Mouse (Mus musculus) gastrocnemius, postnatal 25 days (tissue): ENCODE measurements at regions not wholly inside any gene's neighbourhood (a gene's known extent, or its start where the extent isn't known, plus 50 kb on each side); places are given as distances from the start of the nearest gene placed in this dataset.

Source experiments
- DNase-seq: peaks from one replicate; pipeline ENCODE4 v3.0.0; 2022

DNA sequence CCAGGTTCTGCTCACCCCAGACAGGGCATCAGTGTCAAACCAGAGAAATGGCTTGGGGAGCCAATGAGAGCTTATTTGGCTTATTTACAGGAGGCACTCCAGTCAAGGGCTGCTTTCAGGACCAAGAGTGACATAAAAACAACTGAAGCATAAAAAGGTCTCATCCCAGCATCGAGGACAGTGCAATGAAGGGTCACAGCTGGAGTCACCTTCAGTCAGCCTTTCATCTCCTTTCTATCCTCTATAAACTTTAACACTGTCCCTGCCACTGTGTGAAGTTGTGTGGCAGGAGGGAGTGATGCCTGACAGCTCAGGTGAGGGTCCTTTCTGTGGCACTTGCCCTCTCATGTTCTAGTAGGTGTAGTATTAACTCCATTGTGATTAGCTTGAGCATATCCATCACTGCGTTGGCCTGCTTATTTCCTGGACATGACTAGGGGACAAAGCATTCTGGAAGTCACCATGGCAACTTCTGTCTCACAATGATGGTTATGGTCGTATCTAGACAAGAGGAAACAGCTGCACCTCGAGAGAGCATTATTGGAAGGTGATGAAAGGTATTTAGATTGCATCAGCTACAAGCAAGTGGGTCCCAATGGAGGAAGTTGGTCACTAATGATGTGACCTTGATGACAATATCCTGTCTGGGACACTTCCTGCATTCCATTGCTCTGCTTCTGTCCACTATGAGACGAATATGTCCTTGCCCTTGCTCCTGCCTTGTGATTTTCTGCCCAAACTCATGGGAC lies 87.8 kb upstream of the Enpp6 start:
- DNase-seq: no peak

DNA sequence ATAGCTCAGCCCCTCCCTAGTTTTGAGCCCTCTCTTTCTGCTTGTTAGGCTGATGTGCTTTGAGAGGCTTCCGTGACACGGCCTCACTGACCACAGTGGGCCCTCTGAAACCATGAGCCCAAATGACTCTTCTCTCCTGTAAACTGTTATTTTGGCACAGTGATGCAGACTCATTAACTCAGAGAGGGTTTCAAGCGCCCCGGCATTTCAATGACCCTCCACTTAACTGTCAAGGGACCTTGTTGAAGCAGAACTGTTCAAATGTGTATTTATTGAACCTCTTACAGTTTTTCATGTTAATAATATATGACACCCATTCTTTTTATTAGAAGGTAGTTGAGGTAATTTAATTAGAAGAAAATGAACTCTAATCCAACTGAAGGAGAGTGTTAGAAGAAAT lies 85.9 kb upstream of the Enpp6 start:
- no peak for DNase-seq

DNA sequence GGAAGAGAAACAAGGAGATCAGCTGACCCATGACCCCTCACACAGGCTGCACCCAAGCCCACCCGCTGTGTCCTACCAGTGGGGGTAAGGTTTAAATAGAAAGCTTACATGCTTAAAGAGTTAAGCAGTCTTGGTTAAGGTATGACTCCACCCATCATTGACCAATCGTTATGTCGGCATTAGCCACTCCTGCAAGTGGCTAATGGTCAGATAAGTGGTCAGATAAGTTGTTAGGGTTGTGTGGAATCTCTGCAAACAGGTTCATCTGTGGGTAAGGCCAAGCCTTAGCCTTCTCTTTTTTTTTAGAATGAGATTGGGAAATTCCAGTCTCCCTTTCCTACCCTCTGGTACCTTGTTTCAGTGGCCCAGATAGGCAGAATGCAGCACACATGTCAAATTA lies 82.0 kb upstream of the Enpp6 start:
- no peak for DNase-seq

DNA sequence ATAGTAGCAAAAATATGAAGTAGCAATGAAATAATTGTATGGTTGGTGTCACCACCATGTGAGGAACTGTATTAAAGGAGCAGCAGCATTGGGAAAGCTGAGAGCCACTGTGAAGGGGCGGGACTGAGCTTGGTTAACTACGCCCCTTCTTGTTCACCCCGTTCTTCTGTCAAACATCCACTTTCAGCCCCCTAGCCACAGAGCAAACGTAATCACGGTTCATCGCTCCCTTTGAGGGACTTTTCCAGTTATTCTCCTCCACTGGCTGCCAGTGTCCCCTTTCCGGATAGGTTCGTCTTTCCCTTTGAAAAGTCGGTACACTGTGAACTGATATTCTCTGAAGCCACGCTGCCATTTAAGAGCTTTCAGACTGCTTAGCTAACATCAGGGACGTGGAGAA lies 79.3 kb upstream of the Enpp6 start:
- no peak for DNase-seq

DNA sequence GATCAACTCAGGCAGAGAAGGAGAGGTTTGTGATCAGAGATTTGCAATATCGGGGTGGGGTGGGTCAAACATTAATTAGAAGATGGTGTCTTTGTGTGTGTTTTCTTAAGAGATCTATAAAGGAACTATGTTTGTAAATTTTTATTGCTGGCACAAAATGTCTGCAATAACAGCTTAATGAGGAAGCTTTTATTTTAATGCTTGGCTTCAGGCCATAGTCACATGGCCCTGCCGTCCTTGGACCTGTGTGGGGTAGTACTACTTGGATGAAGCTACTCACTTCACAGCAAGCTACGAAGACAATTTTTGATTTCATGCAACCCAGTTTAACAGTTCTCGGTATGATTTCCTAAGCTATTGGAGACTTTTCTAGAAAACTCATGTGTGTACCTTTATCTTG lies 78.5 kb upstream of the Enpp6 start:
- DNase-seq: no peak

DNA sequence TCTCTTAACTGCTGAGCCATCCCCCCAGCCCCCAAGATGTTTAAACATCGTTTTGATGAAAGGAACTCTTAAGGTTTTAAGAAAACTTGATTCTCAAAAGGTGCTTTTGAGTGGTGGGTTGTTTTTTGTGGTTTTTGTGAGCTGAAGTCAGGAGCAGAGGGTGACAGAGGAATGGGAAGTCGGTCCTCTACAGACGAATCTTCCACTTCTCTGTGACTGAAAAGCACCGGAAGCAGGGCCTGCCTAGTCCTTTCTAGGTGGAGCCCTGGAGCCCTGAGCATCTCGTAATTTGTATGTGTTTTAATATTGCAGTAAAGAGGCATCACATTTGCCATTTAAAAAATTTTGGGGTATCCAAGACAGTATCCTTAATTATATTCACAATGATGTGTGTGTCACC lies 72.7 kb upstream of the Enpp6 start:
- DNase-seq: no peak

DNA sequence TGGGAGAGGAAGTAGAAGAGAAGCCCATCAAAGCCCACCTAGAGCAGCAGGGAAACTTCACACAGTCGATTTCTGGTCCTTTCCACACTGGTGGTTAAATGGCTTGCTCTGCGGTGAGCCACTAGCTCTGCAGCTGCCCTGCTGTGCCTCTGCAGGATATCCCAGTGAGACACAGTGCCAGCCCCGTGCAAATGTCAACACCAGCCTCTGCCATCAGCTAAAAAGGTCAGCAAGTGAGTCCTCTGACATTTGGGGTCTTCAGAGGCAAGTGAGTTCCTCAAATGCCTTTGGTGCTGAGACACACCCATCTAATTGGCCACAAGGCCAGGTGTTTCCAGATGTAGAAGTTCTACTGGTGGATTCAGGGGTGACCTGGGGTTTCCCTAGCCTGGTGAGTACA lies 66.6 kb upstream of the Enpp6 start:
- DNase-seq: no peak

DNA sequence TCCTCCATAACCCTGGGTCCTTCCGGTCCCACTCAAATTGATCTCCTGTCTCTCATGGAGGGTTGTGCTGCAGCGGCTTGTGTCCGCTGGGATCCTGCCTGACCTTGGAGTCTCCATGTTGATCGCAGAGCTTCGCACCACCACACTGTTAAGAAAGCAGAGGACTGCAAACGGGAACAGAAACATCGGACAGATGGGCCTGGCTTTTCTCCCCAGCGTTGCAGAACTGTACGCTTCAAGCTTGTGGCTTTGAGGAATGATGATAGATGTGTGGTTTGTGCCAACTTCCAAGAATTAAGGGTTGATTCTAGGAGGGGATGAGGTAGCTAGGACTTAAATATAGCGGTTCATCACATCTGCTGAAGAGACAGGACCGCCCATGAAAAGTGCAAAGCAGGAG lies 65.6 kb upstream of the Enpp6 start:
- no peak for DNase-seq

DNA sequence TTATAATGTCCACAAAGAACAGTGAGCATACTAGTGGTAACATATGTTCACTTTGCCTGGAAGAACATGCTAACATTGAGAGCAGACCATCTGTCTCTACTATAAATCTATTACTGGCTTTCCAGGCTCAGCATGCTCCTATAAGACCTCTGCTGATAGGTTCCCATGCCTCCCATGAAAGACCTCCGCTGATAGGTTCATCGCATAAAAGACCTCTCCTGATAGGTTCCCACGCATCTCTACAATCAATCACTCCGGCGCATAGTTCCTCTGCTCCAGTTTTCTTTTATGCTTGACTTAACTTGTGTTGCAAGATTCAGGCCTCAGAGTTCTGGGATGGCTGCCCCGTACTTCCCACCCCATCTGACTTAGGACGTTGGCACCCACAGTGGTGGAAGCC lies 65.1 kb upstream of the Enpp6 start:
- no peak for DNase-seq

DNA sequence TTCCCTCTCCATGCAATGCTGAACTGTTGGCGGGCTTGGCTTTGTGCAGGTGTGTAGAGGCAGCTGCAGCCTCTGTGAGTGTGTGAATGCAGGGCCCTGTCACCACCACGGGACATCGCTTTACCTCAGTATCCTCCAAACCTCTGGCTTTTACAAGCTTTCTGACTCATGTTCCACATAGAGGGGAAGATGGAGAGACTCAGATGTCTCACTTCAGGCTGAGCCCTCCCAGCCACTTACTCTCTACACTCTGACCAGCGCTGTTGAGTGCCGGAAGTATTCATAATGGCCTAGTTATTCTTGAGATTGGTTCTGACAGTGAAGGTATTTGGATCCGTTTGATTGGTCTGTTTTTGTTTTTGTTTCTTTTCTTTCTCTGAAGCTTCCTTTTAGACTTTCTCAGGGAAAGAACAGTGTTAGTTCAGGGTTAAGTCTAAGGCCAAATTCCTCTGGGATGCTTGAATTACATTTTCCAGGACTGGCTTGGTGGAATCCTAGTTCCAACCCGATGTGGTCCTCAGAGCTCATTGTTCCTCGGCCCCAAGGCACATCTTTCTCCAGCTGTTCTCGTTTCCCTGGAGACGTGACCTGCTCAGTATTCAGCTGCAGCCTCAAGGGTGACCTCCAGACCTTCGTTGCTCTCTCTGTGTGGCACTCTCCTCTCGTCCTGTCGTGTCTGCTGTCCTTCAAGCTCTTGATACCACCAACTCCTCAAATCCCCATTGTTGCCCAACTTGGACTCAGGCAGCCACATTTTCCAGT lies 61.7 kb upstream of the Enpp6 start:
- no peak for DNase-seq

DNA sequence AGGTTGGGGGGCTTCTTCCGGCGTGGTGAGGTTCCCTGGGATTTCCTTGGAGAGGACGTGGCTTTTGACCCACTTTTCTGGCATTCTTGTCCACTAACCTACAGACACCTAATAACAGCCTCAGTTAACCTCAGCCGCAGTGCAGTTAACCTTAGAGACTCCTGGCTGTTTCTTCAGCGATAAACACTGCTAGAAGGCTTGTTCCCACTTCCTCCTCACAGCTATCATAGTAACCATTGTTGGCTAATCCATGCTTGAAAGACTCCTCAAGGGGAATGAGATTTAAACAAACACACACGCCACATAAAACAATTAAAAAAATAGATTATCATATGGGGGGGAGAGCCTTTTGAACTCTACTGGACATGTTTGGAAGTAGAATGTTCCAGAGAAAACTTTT lies 58.0 kb upstream of the Enpp6 start:
- DNase-seq: no peak

DNA sequence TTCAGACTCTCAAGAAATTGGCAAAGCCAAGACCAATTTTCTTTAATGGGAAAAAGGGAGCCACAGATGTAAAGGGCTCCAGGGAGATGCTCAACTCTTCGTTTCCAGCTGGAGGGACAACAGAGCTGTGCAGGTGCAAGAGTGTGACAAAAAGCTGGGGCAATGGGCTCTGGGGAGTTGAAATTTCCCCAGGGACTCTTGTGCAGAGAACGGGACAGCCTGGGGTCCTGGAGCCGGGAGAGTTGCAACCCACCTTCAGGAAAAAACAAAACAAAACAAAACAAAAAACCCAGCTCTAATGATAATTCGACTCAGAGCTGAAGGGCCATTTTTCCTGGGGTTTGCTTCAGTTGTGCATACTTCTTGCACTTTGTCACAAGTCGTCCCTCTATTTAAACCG lies 57.0 kb upstream of the Enpp6 start:
- DNase-seq: no peak

DNA sequence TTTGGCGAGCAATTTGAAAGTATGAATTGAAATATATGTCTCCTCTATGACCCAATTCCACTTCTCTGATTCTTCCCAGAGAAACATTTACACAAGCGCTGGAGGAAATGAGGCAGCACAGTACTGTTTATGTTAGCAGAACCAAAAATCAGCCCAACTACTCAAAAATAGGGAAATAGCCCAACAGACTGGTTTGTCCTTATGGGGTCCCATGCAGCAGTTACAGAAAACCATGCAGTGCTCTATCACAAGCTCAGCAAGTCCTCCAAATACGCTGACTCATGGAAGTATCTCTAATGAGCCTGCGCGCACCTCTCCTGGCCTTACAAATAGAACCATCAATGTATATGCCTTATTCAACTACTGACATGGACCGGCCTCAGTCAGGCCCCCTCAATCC lies 55.4 kb upstream of the Enpp6 start:
- no peak for DNase-seq

DNA sequence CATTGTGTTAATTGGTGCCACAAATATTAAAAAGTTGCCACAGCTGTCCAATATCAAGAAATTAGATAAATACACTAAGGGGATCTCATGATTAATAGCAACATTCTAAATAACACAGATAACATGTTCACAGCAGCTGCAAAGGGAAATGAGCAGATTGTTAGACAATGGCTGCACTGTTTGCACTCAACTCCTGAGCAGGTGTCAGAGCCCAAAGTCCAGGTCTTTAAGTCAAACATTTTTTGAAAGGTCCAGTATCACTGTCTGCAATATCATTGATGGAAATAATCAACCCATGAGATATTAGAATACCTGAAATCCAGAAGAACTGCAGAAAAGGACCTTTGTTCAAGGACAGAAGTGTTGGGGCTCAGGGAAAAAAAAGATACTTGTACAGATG lies 53.4 kb upstream of the Enpp6 start:
- DNase-seq: no peak

DNA sequence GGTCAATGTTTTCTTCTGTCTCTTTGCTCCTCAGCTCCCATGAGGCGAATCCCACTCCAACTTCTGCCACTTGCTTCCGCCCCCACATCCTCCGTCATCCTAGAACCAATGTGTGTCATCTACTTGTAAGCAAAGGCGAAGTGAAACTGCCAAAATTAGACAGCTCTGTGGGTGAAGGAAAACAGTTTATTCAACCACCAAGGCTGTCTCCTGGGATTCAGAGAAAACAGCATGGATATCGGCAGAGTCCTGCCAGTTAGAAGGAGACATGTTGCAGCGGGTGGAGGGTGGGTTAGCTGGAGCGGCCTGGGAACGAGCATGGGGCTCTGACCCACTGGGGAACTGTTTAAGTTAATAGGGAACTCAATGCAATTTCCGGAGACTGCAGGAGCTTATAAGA lies 52.4 kb upstream of the Enpp6 start:
- no peak for DNase-seq

DNA sequence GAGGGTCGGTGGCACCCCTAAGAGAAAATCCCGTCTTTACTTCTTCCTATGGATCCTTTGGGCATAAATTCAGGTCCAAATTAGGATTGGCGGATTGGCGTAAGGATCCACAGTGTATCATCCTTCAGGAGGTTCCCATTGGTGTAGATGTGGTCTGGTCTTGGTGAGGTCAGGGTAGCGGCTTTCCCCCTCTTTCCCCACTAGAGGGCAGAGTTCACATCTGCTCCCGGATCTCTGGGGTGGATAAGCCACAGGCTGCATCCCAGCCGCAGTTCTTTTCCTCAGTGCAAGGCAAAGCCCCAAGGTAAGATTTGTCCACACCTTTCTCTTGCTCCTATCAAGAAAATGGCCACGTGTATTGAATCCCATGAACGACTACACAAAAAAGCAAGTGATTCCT lies 51.8 kb upstream of the Enpp6 start:
- peak; percentile 57 for DNase-seq

DNA sequence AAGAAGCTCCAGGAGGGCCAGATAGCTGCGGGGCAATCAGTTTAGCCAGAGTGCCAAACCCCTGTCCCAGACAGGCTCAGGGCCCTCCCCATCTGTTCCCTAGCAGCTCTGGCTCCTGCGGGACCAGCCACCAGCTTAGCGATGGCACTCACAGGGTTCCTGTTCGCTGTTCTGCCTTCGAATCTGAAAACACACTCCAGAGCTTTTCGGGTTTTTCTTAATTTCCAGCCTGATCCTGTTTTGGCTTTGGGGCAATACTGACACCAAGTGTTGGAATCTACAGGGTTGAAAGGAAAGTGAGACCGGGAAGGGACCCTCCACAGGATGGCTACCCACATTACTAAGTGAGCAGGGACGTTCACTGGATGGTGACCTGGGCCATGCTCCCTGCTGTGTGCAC lies 50.6 kb upstream of the Enpp6 start:
- no peak for DNase-seq
